Mouse (Mus musculus): ENCODE measurements around the gene Aoah. TPM values are rescaled to one million over a fixed set of nuclear protein-coding genes. Genes with fewer than 3 reads are reported as not detected.
A peak's percentile ranks its signal among the peaks of the same experiment; 100 is the strongest.

Gene Aoah
- total RNA-seq (2017): 16.0 to 53.7 TPM (median 29.2 TPM) in 3 replicates

DNA sequence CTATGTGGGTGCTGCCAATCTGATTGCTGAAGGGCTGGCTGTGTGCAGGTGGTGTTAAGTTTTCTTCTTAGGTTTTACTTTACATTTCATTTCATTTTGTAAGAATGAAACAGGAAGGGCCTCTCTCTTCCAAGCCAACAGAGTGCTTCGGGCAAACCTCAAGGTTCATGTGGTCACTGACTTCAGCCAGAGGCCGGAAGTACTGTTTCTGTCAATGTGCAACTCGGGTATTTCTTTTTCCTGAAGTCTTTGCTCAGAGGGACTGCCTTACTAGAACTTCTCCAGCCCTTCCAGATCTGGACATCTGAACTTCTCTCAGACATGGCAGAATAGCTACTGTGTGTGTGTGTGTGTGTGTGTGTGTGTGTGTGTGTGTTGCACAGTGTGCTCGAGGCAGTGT is at the start of gene Aoah:
Gene Aoah, plus strand, starts transcription at position 213 of the 400 bp plus-strand sequence.
- no peak; the same call in 1 of the 2 replicates for ATAC-seq (replicated peaks; ENCODE audit: insufficient number of reproducible peaks, low FRiP score, low TSS enrichment, poor library complexity, severe bottlenecking)

DNA sequence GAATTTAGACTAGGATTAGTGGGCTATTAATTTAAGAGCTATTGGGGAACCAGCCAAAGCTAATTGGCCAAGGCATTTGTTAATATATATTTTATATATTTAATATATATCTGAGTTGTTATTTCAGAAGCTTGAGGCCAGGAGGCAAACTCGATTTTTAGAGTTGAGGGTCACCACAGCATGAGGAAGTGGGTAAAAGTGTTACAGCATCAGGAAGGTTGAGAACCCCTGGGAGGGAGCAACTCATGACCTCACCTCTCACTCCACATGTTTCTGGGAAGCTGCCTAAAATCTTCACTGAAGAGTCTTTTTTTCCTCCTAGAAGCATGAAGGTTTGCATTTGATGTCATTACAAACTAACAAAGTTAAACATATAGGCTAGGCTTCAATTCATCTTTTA is 39.1 kb upstream of the Aoah start:
- no peak for ATAC-seq (replicated peaks; ENCODE audit: insufficient number of reproducible peaks, low FRiP score, low TSS enrichment, poor library complexity, severe bottlenecking)

DNA sequence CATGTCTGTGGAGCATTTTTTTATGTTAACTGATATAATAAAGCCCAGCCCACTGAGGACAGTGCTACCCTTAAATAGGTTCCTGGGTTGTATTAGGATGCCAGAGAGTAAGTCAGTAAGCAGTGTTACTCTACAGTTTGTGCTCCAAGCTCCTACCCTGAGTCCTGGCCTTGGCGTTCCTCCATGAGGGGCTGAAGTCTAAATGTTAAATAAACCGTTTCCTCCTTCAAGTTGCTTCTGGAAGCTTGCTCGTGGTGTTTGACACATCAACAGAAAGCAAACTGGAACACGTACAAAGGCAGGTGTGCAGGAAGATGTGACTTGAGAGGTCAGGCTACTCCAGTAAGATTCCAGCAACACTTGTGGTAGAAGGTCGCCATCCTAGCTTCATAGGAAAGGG is 10.3 kb upstream of the Aoah start:
- ATAC-seq (replicated peaks; ENCODE audit: insufficient number of reproducible peaks, low FRiP score, low TSS enrichment, poor library complexity, severe bottlenecking): no peak

DNA sequence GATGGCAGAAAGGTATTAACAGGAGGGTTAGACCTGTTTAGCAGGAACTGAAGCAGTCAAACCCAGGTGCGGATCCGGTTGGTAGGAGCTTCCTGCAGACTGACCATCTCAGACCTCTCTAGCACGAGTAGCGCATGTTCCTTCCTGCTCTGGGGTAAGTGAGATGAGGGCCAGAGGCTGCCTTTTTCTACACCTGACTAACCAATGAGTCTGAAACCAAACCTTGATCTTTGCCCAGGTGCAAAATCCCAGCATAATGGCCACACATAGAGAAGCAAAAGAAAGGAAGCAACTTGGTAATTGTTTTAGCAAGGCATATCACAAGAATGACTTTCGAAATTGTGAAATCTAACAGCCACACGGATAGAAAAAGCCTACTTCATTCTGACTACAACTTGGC is 9.9 kb upstream of the Aoah start:
- no peak for ATAC-seq (replicated peaks; ENCODE audit: insufficient number of reproducible peaks, low FRiP score, low TSS enrichment, poor library complexity, severe bottlenecking)

DNA sequence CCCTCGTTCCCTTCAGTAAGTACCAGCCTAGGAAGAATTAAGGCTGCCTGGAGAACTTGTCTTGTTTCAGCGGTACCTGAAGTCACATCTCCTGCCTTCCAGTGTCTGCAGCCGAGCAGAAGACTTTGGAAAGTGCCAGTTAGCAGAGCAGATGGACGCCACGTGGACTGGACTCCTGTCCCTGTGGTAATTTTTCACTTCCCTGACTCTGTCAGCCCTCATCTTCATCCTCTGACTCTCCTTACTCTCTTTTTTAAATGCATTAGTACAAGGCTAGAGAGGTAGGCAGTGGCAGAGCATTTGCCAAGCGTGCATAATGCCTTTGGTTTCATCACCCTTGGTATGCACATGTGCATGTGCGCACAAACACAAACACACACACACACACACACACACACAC is 8.0 kb upstream of the Aoah start:
- ATAC-seq (replicated peaks; ENCODE audit: insufficient number of reproducible peaks, low FRiP score, low TSS enrichment, poor library complexity, severe bottlenecking): no peak

DNA sequence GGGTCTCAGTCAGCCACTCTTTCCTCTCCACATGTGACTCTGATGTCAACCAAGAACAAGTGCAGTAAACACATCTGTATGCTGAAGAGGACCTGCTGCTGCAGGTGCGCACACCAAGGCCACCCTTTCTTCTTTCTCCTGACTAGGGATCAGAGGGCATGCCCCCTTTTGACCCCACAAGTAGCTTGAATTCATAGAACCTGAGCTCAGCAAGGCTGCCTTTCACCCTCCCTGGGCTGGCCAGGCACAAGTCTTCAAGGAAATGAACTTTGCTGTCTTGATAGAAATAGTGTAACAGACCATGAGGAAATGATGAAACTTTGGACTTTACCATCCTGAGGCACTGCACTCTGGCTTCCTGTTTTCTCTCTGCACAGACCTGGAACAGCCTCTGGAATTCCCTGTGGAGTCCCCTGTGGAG is 7.1 kb upstream of the Aoah start:
- no peak for ATAC-seq (replicated peaks; ENCODE audit: insufficient number of reproducible peaks, low FRiP score, low TSS enrichment, poor library complexity, severe bottlenecking)

DNA sequence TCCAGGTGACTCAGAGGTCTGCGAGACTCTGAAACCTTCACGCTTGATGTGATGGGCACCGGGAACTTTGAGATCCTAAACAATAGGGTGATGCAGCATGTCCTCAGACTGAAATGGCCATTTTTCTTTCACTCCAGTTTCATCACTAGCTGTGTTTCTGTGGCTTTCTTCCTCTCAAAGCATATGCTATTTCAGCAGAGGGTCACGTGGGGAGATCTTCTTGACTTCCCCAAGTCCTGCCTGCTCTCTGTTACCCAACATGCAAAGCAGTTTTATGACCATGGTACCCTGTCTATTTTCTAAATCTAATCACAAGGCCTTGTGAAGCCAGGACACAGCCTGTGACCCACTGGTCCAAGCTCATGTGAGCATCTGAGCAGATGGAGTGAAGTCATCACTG is 6.0 kb upstream of the Aoah start:
- ATAC-seq (replicated peaks; ENCODE audit: insufficient number of reproducible peaks, low FRiP score, low TSS enrichment, poor library complexity, severe bottlenecking): peak; percentile 84

DNA sequence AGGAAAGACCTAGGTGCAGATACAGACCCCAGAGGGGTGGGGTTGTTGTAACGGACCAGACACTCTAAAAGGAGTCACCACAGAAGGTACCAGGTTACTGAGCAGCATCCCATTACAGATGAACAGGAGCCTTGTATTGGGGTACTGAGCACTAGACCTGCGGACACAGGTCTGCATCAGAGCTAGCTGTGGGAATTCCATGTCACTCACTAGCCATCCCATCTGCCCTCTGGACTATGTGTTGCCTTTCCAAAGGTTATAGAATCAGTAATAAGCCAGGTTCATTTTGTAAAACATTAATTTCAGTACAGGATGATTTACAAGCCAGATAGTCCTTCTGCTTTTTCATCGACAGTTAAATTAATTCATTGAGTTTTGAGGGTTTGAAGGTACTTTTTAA is 2.7 kb downstream of the Aoah start:
- no peak for ATAC-seq (replicated peaks; ENCODE audit: insufficient number of reproducible peaks, low FRiP score, low TSS enrichment, poor library complexity, severe bottlenecking)

DNA sequence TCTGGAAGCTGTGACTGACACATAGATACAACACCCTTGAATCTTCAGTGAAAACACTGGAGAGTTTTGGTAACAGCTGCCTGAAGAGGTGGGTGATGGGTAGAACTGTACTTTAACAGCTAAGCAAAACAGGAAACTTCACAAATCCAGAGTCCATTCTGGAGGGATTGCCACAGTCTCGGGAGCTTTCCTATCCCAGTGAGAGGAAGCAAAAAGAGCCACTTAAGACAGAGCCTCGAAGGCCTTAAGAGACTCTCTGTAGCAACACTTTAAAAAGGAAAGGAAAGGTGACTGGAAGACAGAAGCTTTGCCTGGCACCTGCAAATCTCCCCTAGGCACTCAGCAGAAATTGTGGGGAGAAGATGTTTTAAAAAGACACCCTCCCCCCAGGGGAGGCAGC is 4.6 kb downstream of the Aoah start:
- ATAC-seq (replicated peaks; ENCODE audit: insufficient number of reproducible peaks, low FRiP score, low TSS enrichment, poor library complexity, severe bottlenecking): no peak

DNA sequence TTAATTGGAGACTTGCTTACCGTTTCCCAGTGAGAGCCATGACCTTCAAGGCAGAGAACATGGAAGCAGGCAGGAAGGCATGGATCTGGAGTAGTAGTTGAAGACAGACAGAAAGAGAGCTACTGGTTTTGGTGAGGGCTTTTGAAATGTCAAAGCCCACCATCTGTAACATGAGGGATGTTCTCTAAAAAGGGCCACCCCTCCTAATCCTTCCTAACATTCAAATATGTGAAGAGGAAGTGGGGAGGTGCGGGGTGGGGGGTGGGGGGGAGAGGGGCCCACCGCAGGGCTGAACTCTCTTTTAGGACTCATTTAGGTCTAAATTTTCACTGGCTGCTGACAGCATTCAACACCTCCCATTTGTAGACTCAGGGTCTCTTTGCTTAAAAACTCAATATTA is 5.9 kb downstream of the Aoah start:
- no peak for ATAC-seq (replicated peaks; ENCODE audit: insufficient number of reproducible peaks, low FRiP score, low TSS enrichment, poor library complexity, severe bottlenecking)

DNA sequence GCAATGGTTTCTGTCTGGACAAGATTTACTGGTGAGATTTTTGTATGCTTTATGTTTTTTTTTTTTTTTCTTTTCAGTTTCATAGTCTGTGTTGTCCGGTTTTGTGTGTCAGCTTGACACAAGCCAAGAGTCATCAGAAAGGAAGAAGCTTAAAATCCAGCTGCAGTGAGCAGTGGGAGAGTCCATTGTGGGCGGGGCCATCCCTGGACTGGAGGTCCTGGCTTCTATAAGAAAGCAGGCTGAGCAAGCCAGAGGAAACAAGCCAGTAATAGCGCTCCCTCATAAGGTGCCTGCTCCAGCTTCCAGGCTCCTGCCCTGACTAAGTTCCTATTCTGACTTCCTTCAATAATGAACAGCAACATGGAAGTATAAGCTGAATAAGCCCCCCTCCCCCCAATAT is 6.7 kb downstream of the Aoah start:
- ATAC-seq (replicated peaks; ENCODE audit: insufficient number of reproducible peaks, low FRiP score, low TSS enrichment, poor library complexity, severe bottlenecking): no peak

DNA sequence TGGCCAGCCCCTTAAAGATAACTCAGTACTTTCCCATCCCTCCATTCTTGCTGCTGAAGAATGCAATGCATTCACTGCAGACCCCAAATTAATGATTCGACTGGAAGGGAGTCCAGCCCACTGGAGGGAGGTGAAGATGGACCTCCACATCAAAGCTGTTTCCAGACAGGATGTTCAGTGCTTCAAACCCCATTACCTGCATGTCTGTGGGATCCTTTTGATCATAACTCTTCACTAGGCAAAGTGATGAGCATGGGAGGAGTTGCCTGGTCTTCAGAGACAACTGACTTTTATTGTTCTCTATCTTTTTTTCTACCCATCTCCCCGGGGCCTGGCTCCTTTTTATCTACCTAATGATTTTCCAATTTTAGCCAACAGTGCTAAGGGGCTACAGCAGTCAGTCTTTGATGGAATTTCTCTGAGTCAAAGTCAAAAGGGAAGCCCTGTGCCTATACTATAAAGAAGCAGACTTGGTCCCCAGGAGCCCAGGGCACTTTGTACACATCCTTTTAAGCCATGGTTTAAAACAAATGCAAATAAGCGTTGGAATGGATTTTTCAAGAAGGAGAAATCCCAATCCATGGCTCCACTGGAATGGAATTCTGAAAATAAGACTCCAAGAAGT is 18.0 kb downstream of the Aoah start:
- ATAC-seq (replicated peaks; ENCODE audit: insufficient number of reproducible peaks, low FRiP score, low TSS enrichment, poor library complexity, severe bottlenecking): no peak

DNA sequence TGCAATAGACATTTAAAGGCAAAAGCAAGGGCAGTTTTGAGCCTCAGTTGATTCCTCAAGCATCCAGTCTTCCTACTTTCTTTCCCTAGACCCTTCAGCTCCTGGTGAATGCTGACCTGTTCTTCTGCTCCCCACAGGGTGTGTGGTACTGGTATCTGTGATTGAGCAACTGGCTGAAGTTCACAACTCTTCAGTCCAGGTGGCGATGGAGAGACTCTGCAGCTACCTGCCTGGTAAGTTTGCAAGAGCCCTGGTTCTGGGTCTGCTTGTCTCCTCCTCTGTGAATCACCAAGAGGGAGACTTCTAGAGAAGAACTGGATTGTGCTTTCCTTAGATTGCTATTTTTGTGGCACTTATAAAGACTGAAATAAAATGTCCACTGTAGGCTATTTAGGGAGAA is 22.5 kb downstream of the Aoah start:
- no peak for ATAC-seq (replicated peaks; ENCODE audit: insufficient number of reproducible peaks, low FRiP score, low TSS enrichment, poor library complexity, severe bottlenecking)

DNA sequence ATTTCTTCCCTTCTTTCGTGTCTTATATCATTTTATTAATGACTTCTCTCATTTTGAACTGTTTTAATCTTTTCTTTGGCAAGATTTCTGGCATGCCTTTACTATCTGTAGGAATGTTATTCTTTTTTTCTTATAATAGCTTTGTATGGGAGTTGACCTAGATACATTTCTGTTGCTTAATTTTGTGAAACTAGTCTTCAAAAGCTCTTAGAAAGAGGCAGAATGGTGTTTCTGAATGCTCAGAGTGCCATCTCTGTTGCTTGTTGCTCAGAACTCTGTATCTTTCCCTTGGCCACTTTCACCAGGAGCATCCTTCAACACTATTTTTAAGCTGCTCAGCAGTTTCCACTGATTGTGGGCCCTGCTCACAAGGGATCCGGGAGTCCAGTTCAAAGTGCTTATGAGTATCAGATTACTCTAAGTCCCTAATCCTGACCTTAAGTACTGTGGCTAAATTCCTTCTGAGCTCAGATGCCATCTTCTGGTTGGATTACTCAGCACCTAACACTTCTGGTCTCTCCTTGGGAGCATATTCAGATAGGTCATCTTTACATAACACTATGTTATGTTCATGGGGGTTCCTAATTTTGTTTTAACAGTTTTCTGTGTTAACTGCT is 26.9 kb downstream of the Aoah start:
- ATAC-seq (replicated peaks; ENCODE audit: insufficient number of reproducible peaks, low FRiP score, low TSS enrichment, poor library complexity, severe bottlenecking): no peak

DNA sequence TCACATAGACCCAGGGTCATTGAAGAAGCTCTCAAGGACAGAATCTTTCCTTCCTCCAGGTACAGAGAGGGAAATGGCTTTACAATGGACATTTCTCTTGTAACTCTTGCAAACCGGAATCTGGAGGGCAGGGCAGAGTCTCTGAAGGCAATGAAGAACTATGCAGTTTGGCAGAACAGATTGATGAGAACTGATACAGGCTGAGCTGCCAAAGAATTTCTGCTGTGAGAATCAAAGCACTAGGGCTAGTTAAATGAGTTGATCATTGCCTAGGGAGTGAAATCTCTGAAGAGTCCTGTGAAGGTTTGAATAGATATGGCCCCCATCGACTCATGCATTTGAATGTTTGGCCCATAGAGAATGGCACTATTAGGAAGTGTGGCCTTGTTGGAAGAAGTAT is 34.8 kb downstream of the Aoah start:
- ATAC-seq (replicated peaks; ENCODE audit: insufficient number of reproducible peaks, low FRiP score, low TSS enrichment, poor library complexity, severe bottlenecking): no peak

DNA sequence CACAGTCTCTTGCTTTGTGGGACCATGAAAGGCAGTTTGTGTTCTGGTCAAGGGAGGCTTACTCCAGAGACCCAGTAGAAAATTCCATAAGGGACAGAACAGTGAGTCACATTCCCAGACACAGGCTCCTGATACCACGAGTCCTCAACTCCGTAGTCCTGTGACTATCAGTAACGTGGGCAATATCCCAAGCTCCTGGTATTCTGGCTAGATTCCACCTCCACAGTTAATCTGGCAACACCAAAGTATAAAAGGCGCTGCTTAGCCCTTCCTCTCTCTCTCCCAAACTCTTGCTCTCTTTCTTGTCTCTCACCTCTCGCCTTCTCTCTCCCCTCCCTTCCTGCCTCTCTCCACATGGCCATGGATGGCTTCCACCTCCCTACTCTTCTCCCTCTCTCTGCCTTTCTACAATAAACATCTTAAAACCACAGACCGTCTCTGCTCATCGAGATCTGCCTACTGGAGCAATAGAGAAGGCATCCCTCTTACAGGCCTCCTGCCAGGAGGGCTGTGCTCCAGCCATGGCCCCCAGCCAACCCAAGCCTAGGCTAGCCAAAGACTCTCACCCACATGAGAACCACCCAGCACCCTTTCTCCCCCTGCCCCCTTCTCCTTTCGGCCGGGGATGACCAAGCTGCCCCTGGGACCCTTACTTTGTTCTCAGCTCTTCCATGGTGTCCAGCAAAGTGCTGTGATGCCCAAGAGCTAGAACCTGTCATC is 35.4 kb downstream of the Aoah start:
- ATAC-seq (replicated peaks; ENCODE audit: insufficient number of reproducible peaks, low FRiP score, low TSS enrichment, poor library complexity, severe bottlenecking): no peak

DNA sequence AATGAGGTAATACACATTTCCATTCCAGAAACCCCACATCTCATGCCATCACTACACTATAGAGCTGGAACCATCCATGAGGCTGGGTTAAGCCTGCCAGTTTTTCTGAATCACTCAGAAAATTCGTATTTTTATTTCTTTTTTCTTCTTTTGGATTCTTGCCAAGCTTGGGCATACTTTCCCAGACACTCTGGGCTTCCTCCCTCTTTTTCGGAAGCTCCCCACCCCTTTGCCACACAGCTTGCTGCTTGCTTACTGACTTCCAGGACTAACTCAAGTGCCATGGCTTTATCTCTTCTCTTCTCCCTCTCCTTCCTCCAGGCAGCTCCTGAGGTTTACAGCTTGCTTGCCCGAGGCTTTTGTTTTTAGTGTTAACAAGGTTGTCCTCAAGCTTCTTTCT is 62.0 kb downstream of the Aoah start:
- no peak for ATAC-seq (replicated peaks; ENCODE audit: insufficient number of reproducible peaks, low FRiP score, low TSS enrichment, poor library complexity, severe bottlenecking)

DNA sequence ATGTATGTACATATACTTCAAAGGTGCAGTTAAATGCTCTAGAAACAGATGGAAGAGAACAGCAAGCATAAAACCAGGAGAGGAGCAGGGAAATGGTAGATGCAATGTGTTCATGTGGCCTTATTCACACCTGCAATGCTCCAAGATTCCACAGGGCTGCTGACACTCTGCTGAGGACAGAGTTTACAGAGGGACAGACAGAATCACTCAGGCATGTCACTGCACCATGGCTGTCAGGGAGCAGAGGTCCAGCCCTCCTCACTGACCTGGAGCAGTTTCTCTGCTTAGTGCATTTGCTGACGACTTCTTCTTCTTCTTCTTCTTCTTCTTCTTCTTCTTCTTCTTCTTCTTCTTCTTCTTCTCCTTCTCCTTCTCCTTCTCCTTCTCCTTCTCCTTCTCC is 105.5 kb downstream of the Aoah start:
- no peak for ATAC-seq (replicated peaks; ENCODE audit: insufficient number of reproducible peaks, low FRiP score, low TSS enrichment, poor library complexity, severe bottlenecking)

DNA sequence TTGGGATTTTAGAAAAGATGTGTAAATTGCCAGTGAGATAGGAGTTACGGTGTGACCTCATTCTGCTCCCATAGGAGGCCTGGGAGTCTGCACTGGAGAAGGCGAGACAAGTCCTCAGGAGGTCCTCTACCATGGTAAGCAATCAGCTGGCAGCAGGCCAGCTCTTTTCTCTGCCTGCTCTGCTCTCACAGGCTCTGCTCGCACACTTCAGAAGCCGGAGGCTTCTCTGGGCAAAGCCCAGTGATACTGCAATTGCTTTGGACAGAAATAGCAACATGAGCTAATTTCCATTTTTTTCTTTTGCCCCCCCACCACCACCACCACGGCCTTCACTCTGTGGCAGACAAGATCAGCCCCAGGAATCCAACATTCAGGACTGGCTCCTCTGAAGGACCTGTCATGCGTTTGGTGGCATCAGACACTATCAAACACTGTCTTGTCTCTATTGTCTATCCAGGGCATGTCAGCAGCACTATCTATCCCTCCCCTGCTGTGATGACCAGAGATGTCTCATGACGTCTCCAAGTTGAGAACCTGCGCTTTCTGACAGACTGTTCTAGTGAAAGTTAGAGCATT is 106.6 kb downstream of the Aoah start:
- ATAC-seq (replicated peaks; ENCODE audit: insufficient number of reproducible peaks, low FRiP score, low TSS enrichment, poor library complexity, severe bottlenecking): no peak

DNA sequence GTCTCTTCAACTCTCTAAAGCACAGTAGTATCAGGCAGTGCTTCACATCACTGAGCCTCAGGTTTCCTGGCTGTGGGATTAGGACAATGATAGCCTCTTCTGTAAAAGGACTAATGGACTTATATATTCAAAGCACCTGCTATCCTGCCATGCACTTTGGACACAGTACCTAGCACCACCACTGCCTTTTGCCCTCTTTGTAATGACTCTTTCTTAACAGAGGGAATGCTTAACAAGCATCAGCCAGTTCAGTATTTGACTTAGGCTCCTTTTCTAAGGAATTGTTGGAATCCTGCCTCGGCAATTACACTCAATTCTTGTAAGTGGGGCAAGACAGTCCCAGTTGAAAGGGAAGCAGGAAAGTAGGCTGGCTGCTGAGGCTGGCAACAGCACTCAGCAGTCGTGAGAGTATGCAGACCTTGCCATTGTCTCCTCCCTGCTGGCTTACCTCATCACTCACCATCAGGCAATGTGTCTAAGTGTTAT is 107.1 kb downstream of the Aoah start:
- no peak for ATAC-seq (replicated peaks; ENCODE audit: insufficient number of reproducible peaks, low FRiP score, low TSS enrichment, poor library complexity, severe bottlenecking)

All from monocyte, adult 5-6 weeks (primary cell).